Mouse (Mus musculus): ENCODE results near the gene Pdlim5. TPM values are rescaled to one million over a fixed set of nuclear protein-coding genes. Genes with fewer than 3 reads are reported as not detected.
"Not testable (repeated sequence)": the region's sequence is repeated elsewhere in the genome, so short reads cannot be mapped to it uniquely, and the experiment has no call there.

Pdlim5 gene
- total RNA-seq, 2 experiments from 2014 or later, result 585 to 709 TPM

- DNase-seq, result no peak
- no peak overlapping the region for H3K27ac ChIP-seq
- intact Hi-C loops (cut with DNase I), result no loop called here
- no peak for TF ChIP-seq CTCF (IDR thresholded peaks at IDR 0.05)
- no peak overlapping the region for H3K4me3 ChIP-seq
Observed at GRCm38 (mm10) chr3:142233606-142234465, 161.7 kb downstream of the Pdlim5 start.

- Histone ChIP-seq H3K27ac (no peak overlapping the region), H3K4me3 (no peak overlapping the region)
- TF ChIP-seq CTCF (IDR thresholded peaks at IDR 0.05), result no peak
- intact Hi-C loops (cut with DNase I), result no loop called here
- DNase-seq, result peak; percentile 17
Observed at GRCm38 (mm10) chr3:142228665-142229064, 166.8 kb downstream of the Pdlim5 start.

GRCm38 (mm10) chr3:142222471-142223103 lies 172.9 kb downstream of the Pdlim5 start:
- H3K27ac ChIP-seq, result no peak overlapping the region
- H3K4me3 ChIP-seq, result no peak overlapping the region
- no peak for DNase-seq
- TF ChIP-seq CTCF (IDR thresholded peaks at IDR 0.05), result no peak
- intact Hi-C loops (cut with DNase I), result no loop called here

- intact Hi-C loops (cut with DNase I), result no loop called here
- Histone ChIP-seq H3K4me3 (no peak overlapping the region), H3K27ac (no peak overlapping the region)
- TF ChIP-seq CTCF (IDR thresholded peaks at IDR 0.05), result no peak
- DNase-seq, result no peak
Observed at GRCm38 (mm10) chr3:142219910-142220309, 175.6 kb downstream of the Pdlim5 start.

GRCm38 (mm10) chr3:142212821-142213220 lies 182.7 kb downstream of the Pdlim5 start:
- no peak overlapping the region for H3K27ac ChIP-seq
- DNase-seq, result no peak
- no peak overlapping the region for H3K4me3 ChIP-seq
- intact Hi-C loops (cut with DNase I), result no loop called here
- TF ChIP-seq CTCF (IDR thresholded peaks at IDR 0.05), result no peak

GRCm38 (mm10) chr3:142212186-142212585 lies 183.3 kb downstream of the Pdlim5 start:
- intact Hi-C loops (cut with DNase I), result no loop called here

GRCm38 (mm10) chr3:142209981-142210380 lies 185.5 kb downstream of the Pdlim5 start:
- H3K4me3 ChIP-seq, result no peak overlapping the region
- H3K27ac ChIP-seq, result no peak overlapping the region
- intact Hi-C loops (cut with DNase I), result no loop called here
- DNase-seq, result no peak
- TF ChIP-seq CTCF (IDR thresholded peaks at IDR 0.05), result no peak

More at GRCm38 (mm10) chr3:142212186-142212585, 183.3 kb downstream of the Pdlim5 start:
- H3K4me3 ChIP-seq, result no peak overlapping the region
- TF ChIP-seq CTCF (IDR thresholded peaks at IDR 0.05), result no peak
- DNase-seq, result no peak
- H3K27ac ChIP-seq, result no peak overlapping the region

GRCm38 (mm10) chr3:142209057-142209456 lies 186.4 kb downstream of the Pdlim5 start:
- no peak overlapping the region for H3K27ac ChIP-seq
- no peak for DNase-seq
- TF ChIP-seq CTCF (IDR thresholded peaks at IDR 0.05), result no peak
- H3K4me3 ChIP-seq, result no peak overlapping the region
- intact Hi-C loops (cut with DNase I), result no loop called here

GRCm38 (mm10) chr3:142207488-142207887 lies 188.0 kb downstream of the Pdlim5 start:
- intact Hi-C loops (cut with DNase I), result no loop called here
- Histone ChIP-seq H3K4me3 (no peak overlapping the region), H3K27ac (no peak overlapping the region)
- TF ChIP-seq CTCF (IDR thresholded peaks at IDR 0.05), result no peak
- no peak for DNase-seq

GRCm38 (mm10) chr3:142206316-142206715 lies 189.2 kb downstream of the Pdlim5 start:
- intact Hi-C loops (cut with DNase I), result no loop called here
- DNase-seq, result no peak
- H3K4me3 ChIP-seq, result no peak overlapping the region
- H3K27ac ChIP-seq, result no peak overlapping the region
- TF ChIP-seq CTCF (IDR thresholded peaks at IDR 0.05), result no peak

- peak; percentile 19; the same call in 1 of the 2 replicates for TF ChIP-seq CTCF (IDR thresholded peaks at IDR 0.05)
- intact Hi-C loops (cut with DNase I), result no loop called here
Observed at GRCm38 (mm10) chr3:142196142-142196541, 199.4 kb downstream of the Pdlim5 start.

GRCm38 (mm10) chr3:142191627-142192026 lies 203.9 kb downstream of the Pdlim5 start:
- intact Hi-C loops (cut with DNase I); H3K27ac ChIP-seq; H3K4me3 ChIP-seq: not testable (repeated sequence)

More at GRCm38 (mm10) chr3:142196142-142196541, 199.4 kb downstream of the Pdlim5 start:
- Histone ChIP-seq H3K4me3 (no peak overlapping the region), H3K27ac (no peak overlapping the region)
- DNase-seq, result no peak

More at GRCm38 (mm10) chr3:142191627-142192026, 203.9 kb downstream of the Pdlim5 start:
- not testable (repeated sequence) for DNase-seq

Other genes with a start within 250 kb of the Pdlim5 start
- 1 to 10 TPM; 4.1 to 4.6 TPM for gene Bmpr1b, start 226.3 kb downstream of the Pdlim5 start, total RNA-seq (2021)
- 1 to 10 TPM; 1.5 to 5.5 TPM for gene Gbp5, start 98.3 kb upstream of the Pdlim5 start, total RNA-seq (2021)
- 10 to 100 TPM in 1 of 2 experiments, 1 to 10 TPM in 1; 6.3 to 28.4 TPM for gene Gbp7, start 134.6 kb upstream of the Pdlim5 start, total RNA-seq (2021)
- gene Gbp3, start 164.3 kb upstream of the Pdlim5 start, total RNA-seq (2021), result 1 to 10 TPM; 2.9 to 3.0 TPM
- under 1 TPM in 1 of 2 experiments, not detected in 1; 0.17 TPM for gene Gbp2b, start 199.2 kb upstream of the Pdlim5 start, total RNA-seq (2021)
- 1 to 10 TPM; 2.9 to 3.2 TPM for gene Gbp2, start 224.9 kb upstream of the Pdlim5 start, total RNA-seq (2021)